Mouse (Mus musculus) embryo, embryonic 10.5 days (tissue): ENCODE measurements at regions not wholly inside any gene's neighbourhood (a gene's known extent, or its start where the extent isn't known, plus 50 kb on each side); places are given as distances from the start of the nearest gene placed in this dataset.
A peak's percentile ranks its signal among the peaks of the same experiment; 100 is the strongest.
"Not testable (repeated sequence)": the region's sequence is repeated elsewhere in the genome, so short reads cannot be mapped to it uniquely, and the experiment has no call there.

Experiments used
- DNase-seq: peaks from one replicate; pipeline ENCODE4 v3.0.0-alpha.2; 2015; ENCODE audit warnings: low spot score

GRCm38 (mm10) chr9:41446431-41447203 lies 285.1 kb upstream of the Ubash3b start:
- DNase-seq, result no peak

DNA sequence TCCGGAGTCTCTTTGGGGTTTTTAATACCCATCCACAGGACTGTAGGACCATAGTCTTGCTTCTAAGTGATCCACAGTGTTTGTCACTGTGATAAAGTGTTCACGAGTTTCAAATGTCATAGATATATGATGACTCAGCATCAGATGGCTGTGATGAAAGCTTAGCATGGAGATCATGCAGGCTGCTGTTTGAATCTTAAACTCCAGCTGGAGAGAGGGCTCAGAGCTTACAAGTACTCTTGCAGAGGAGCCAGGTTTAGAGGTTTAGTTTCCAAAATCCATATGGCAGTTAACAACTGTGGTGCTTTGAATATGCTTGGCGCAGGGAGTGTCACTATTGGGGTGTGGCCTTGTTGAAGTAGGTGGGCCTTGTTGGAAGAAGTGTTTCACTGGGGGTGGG lies 280.9 kb upstream of the Ubash3b start:
- DNase-seq, result no peak

DNA sequence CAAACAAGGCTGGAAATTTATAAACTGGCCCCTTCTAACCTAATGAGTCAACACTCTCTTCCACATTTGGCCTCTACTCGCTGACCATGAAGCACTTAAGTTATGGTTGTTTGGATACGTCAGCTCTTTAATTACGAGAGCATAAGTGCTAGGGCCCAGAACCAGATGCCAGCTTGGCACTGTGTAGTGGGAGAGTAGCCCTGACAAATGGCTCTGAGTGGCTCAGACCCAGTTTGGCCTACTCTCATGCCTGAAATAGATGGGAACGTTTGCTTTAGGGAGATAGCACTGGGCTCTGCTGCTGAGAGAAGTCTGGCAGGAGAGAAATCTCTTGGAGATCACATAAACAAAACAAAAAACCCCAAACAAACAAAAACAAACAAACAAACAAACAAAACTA lies 278.5 kb upstream of the Ubash3b start:
- DNase-seq, result no peak

- DNase-seq, result no peak
These were observed 276.6 kb upstream of the Ubash3b start for GRCm38 (mm10) chr9:41438141-41438540.

GRCm38 (mm10) chr9:41430391-41431343 lies 269.2 kb upstream of the Ubash3b start:
- DNase-seq, result no peak

DNA sequence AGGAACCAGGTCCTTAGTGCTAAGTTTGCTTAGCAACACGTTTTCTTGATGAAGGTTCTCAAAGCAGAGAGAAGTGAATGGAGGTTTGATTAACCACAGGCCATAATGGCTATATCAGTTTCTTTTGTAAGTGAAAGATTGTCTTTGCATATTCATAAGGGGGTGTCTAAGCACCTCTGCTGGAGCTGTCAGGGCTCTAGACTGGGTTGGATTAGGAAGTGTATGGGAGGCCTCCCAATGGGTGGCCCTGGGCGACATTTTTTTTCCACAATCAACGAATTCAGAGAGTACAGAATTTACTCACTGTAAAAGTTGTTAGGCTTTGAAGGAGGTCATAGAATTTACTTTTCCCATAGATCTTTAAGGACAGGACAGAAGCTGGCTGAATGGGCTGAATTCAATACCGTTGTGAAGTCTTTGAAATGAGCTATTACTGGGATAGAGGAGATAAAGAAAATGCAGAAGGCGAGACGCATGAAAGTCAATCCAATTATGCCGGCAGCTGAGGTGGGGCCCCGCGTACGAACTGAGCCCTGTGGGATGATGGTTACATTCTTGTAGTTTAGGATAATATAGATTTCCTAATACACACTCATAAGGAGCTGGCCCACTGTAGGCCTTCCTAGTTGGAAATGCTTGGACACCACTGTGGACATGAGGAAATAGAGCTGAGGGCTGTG lies 268.4 kb upstream of the Ubash3b start:
- no peak for DNase-seq

GRCm38 (mm10) chr9:41429236-41429635 lies 267.7 kb upstream of the Ubash3b start:
- DNase-seq, result no peak

DNA sequence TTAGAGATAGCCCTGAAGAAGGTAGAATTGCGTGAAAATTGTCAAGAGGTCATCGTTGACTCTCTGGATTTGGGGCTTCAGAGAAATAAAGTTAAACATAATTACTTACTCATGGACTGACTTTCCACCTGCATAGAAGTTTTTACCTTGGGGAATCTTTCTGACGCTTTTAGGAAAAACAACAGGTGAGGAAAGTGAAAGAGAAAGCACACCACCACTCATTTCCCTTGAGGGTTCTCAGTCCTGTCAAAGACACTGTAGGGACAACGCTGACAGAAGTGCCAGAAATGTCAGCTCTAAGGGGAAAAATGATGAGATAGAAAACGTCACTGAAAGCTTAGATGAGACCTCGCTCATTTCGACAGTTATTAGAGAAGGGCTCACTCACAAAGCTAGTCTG lies 265.2 kb upstream of the Ubash3b start:
- DNase-seq, result no peak

DNA sequence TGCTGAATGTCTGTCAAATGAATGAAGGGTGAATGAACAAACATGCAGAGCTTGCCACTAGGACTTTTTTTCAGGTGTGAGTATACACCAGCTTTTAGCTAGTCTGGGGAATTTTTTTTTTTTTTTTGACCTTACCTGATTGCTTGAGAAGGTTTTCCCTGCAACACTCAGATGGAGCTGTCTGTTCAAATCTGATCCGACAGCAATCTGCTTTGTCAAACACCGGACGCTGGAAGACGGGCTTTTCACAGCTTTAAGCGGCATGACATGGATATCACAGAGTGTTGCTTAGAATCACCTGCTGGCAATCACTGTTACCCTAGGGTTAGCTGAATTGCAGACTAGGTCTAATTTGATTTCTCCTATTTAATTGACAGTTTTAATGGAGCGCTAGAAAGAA lies 263.7 kb upstream of the Ubash3b start:
- DNase-seq, result no peak

DNA sequence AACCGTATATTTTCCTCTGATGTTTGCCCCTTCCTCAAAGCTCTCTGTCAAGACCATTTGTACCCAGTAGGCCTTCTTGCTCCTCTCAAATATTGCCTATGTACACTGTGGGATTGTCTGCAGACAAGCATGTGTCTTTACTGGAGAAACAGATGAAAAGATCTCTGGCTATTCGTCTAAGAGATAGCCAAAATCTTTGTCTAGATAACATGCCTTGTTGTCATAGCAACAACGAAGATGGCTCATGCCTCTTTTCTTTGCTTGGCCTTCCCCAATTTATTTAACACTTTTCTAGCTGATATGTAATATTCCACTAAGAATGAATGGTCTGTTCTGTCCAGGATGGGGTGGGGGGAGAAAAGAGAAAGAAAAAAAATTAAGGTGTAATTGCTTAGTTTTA lies 252.3 kb upstream of the Ubash3b start:
- no peak for DNase-seq

- DNase-seq, result not testable (repeated sequence)
These were observed 251.6 kb upstream of the Ubash3b start for GRCm38 (mm10) chr9:41413091-41413490.

GRCm38 (mm10) chr9:41412174-41412757 lies 250.8 kb upstream of the Ubash3b start:
- no peak for DNase-seq

DNA sequence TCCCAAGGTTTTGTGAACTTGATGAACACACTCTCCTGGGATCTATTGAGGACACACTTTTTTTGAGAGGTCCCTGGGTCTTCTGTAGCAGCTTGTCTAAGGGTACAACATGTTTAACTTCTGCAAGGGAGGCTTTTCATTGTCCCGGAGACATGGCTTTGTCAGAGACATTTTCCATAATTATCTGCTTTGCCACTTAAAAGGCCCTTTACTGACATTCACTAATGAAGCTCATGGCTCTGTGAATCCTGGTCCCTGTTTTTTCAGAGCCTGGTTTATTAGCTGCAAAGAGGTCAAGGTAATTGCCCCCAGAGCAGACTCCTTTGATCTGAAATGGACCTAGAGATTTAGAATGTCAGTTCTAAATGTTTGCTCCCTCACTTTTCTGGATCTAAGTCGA lies 246.8 kb upstream of the Ubash3b start:
- no peak for DNase-seq

- DNase-seq, result no peak
These were observed 245.6 kb upstream of the Ubash3b start for GRCm38 (mm10) chr9:41407078-41407477.

DNA sequence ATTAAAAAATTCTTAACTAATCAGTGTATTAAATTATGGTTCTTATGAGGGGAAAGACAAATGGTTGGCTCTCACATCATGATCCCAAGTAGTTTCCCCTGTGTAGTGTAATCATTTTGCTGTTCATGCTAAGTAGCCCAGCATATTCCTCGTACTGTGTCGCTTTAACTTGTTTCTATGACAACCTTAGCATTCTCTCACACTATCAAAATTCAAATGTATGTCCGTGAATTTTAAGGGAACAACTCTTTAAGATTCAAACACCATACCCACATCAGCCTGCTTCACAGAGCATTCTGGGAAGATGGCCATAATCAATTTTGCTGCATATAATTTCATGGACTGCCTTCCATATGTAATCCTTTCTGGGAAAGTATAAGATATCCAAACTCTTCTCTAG lies 241.4 kb upstream of the Ubash3b start:
- no peak for DNase-seq

DNA sequence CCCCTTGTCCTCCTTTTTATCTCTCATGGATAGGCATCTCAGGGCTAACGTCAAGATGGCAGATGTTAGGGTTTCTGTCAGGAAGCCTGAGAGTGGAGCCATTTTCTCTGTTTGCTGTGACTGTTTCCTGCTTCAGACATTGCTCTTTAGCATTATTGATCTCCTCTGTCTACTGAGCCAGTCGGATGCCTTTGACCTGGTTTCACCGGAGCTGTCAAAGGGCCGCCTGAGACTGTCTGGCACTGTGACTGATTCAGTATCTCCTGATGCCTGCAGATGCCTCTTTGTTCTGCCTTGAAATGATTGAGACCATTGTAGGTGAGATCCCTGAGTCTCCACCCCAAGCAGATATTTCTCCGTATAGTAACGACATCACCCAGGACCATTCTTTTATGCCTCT lies 239.5 kb upstream of the Ubash3b start:
- no peak for DNase-seq

- peak; percentile 59 for DNase-seq
These were observed 234.0 kb upstream of the Ubash3b start for GRCm38 (mm10) chr9:41395471-41395870.

- no peak for DNase-seq
These were observed 230.3 kb upstream of the Ubash3b start for GRCm38 (mm10) chr9:41391591-41392320.

GRCm38 (mm10) chr9:41379283-41379682 lies 217.8 kb upstream of the Ubash3b start:
- peak; percentile 62 for DNase-seq

DNA sequence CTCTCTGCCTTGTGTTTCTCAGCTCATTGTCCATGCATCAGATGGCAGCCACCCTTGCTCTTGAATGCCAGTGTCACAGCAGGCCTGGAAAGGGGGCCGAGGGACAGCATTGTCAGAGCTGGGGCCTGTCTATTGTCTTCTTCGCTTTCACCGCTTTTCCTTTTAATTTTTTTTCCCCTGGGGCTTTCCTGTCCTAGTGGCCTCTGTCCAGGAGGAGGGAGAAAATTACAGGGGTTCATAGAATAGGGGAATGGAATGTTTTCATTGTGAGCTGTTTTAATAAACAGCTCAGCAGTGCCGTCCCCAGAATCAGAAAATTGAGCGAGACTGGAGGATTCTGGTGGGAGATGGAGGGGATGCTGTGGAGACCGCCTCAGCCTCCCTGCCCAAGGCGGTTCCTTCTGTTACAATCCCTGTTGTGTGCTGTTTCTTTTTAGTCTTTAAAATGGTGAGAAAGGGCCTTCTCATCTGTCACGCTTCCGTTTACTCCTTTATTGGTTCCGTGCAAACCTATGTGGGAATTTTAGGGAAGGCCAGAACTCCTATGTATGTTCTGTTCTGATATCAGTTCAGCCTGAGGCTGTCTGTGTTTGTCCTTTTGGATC lies 217.2 kb upstream of the Ubash3b start:
- DNase-seq, result peak; percentile 65
